Mouse (Mus musculus) adrenal gland, postnatal 14 days (tissue): Measurements from ENCODE around the gene Ccdc28b. TPM values are rescaled to one million over a fixed set of nuclear protein-coding genes. Genes with fewer than 3 reads are reported as not detected.

Experiments
- DNase-seq: peaks from one replicate; pipeline ENCODE4 v3.0.0; 2021; ENCODE audit warnings: mixed read lengths
- total RNA-seq: library from RNA; stranded (reverse); gene quantifications from 2 replicates; pipeline ENCODE4 v1.2.3, GENCODE M21; 2021

Ccdc28b gene
- total RNA-seq, 1 experiment from 2014 or later = 56.7 TPM

GRCm38 (mm10) chr4:129585773-129586172 lies 38.0 kb downstream of the Ccdc28b start:
- DNase-seq = no peak

- DNase-seq = peak; percentile 93
Measured at GRCm38 (mm10) chr4:129584884-129585608, 38.7 kb downstream of the Ccdc28b start.

- DNase-seq = peak; percentile 29
Measured at GRCm38 (mm10) chr4:129584370-129584769, 39.4 kb downstream of the Ccdc28b start.

GRCm38 (mm10) chr4:129582251-129582650 lies 41.5 kb downstream of the Ccdc28b start:
- DNase-seq = no peak

GRCm38 (mm10) chr4:129580347-129580746 lies 43.4 kb downstream of the Ccdc28b start:
- DNase-seq = no peak

- DNase-seq = peak; percentile 61
Measured at GRCm38 (mm10) chr4:129578466-129578865, 45.3 kb downstream of the Ccdc28b start, which contains the start of gene Fam167b. TSS of gene Fam167b (minus strand) at chr4:129578549.

- DNase-seq = no peak
Measured at GRCm38 (mm10) chr4:129577688-129578087, 46.1 kb downstream of the Ccdc28b start.

GRCm38 (mm10) chr4:129576863-129577491 lies 46.8 kb downstream of the Ccdc28b start:
- DNase-seq = peak; percentile 87

- DNase-seq = peak; percentile 61
Measured at GRCm38 (mm10) chr4:129575171-129575844, 48.4 kb downstream of the Ccdc28b start.

- DNase-seq = no peak
Measured at GRCm38 (mm10) chr4:129573430-129573829, 50.3 kb downstream of the Ccdc28b start, which contains the start of gene Lck. TSS of gene Lck (minus strand) at chr4:129573641.

- no peak for DNase-seq
Measured at GRCm38 (mm10) chr4:129573093-129573370, 50.7 kb downstream of the Ccdc28b start.

- DNase-seq = no peak
Measured at GRCm38 (mm10) chr4:129572236-129573092, 51.3 kb downstream of the Ccdc28b start.

- no peak for DNase-seq
Measured at GRCm38 (mm10) chr4:129571551-129572084, 52.1 kb downstream of the Ccdc28b start.

- DNase-seq = no peak
Measured at GRCm38 (mm10) chr4:129570028-129570427, 53.7 kb downstream of the Ccdc28b start.

Other genes with a start within 250 kb of the Ccdc28b start
- 8.1 and 9.0 TPM in 2 replicates for gene Zbtb8a, start 245.8 kb downstream of the Ccdc28b start, total RNA-seq
- 0.15 and 0.30 TPM in 2 replicates for gene Zbtb8b, start 183.1 kb downstream of the Ccdc28b start, total RNA-seq
- 52.3 and 55.7 TPM in 2 replicates for gene Bsdc1, start 162.4 kb downstream of the Ccdc28b start, total RNA-seq
- not detected in 2 replicates for gene Tssk3, start 132.9 kb downstream of the Ccdc28b start, total RNA-seq
- gene Fam229a, start 132.8 kb downstream of the Ccdc28b start, total RNA-seq = not detected in 2 replicates
- gene Marcksl1, start 110.4 kb downstream of the Ccdc28b start, total RNA-seq = 78.9 and 81.4 TPM in 2 replicates
- 55.7 and 59.5 TPM in 2 replicates for gene Hdac1, start 81.2 kb downstream of the Ccdc28b start, total RNA-seq
- gene Lck, start 50.3 kb downstream of the Ccdc28b start, total RNA-seq = 5.0 and 26.2 TPM in 2 replicates
- gene Fam167b, start 45.4 kb downstream of the Ccdc28b start, total RNA-seq = 30.6 and 32.3 TPM in 2 replicates
- gene Eif3i, start 23.3 kb downstream of the Ccdc28b start, total RNA-seq = 175 and 187 TPM in 2 replicates
- 82.6 and 89.8 TPM in 2 replicates for gene Tmem234, start 23.3 kb downstream of the Ccdc28b start, total RNA-seq
- 0.75 and 1.4 TPM in 2 replicates for gene Dcdc2b, start 9.7 kb downstream of the Ccdc28b start, total RNA-seq
- 26.7 and 34.9 TPM in 2 replicates for gene Iqcc, start 4.8 kb downstream of the Ccdc28b start, total RNA-seq
- gene Txlna, start 17.1 kb upstream of the Ccdc28b start, total RNA-seq = 61.2 and 64.9 TPM in 2 replicates
- 80.6 and 81.7 TPM in 2 replicates for gene Kpna6, start 48.8 kb upstream of the Ccdc28b start, total RNA-seq
- gene Tmem39b, start 72.9 kb upstream of the Ccdc28b start, total RNA-seq = 11.6 and 12.9 TPM in 2 replicates
- 69.2 and 78.4 TPM in 2 replicates for gene Khdrbs1, start 118.4 kb upstream of the Ccdc28b start, total RNA-seq
- 313 and 326 TPM in 2 replicates for gene Ptp4a2, start 187.3 kb upstream of the Ccdc28b start, total RNA-seq